Mouse (Mus musculus) lung, adult 2 months (tissue): Measurements from ENCODE around the gene 4933424G06Rik. TPM values are rescaled to one million over a fixed set of nuclear protein-coding genes. Genes with fewer than 3 reads are reported as not detected.

ENCODE experiments used
- DNase-seq: peaks from one replicate; pipeline ENCODE4 v3.0.0; 2022
- H3K4me1 ChIP-seq: fragments of 200-500 bp; 2 replicates; pipeline ENCODE4 v1.6.1; 2011; ENCODE audit warnings: low read length; ENCODE audit not compliant: control insufficient read depth, insufficient read depth
- H3K4me3 ChIP-seq: fragments of 200-500 bp; replicated peaks from 2 replicates; pipeline ENCODE3; 2011; ENCODE audit warnings: low read depth, mild to moderate bottlenecking, control low read depth, low read length; ENCODE audit errors: extremely low read depth
- CTCF ChIP-seq: fragments of 200-500 bp; IDR thresholded peaks from 2 replicates; pipeline ENCODE4 v1.5.1; 2011; ENCODE audit warnings: mild to moderate bottlenecking, low read length, control low read depth; ENCODE audit not compliant: insufficient read depth
- POLR2A ChIP-seq: fragments of 200-500 bp; IDR thresholded peaks from 2 replicates; pipeline ENCODE4 v1.6.1; 2011; ENCODE audit warnings: low read depth, mild to moderate bottlenecking, control low read depth, low read length, borderline replicate concordance; ENCODE audit errors: extremely low read depth
- WGBS: fragments of 180-500 bp; shearing (Covaris S2); methylation state at CpG from one replicate; pipeline ENCODE4 v1.1.7; 2018; 5-methylcytosine and 5-hydroxymethylcytosine counted together
- polyA plus RNA-seq: library from polyadenylated mRNA; depleted of rRNA; stranded (reverse); fragments of >200 nt; gene quantifications from 2 replicates; pipeline ENCODE4 v1.2.3, GENCODE M21; 2012

Gene 4933424G06Rik
- polyA plus RNA-seq, 1 experiment, result not detected

DNA sequence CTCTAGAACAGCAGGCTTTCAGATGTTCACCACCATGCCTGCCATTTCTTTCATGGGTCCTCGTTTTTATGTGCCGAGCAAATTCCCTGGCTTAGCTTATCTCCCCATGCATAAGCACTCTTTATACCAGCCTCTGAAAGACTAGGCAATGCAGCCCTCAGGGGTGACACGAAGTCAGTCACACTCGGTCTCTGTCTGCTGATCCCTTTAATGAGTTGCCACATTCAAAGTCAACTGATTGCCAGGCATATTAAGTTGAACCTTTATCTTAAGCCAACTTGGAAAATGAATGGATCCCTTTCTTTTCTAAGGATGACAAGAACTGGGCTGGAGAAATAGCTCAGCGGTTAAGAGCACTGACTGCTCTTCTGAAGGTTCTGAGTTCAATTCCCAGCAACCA, 29.3 kb downstream of the 4933424G06Rik start:
- H3K4me3 ChIP-seq, result no peak overlapping the region
- H3K4me1 ChIP-seq, result no peaks in the 10 kb centered on the region
- TF ChIP-seq CTCF, result no peak
- no peak for TF ChIP-seq POLR2A
- 77% methylated on average over 5 of the region's 5 CpGs for WGBS
- DNase-seq, result no peak

DNA sequence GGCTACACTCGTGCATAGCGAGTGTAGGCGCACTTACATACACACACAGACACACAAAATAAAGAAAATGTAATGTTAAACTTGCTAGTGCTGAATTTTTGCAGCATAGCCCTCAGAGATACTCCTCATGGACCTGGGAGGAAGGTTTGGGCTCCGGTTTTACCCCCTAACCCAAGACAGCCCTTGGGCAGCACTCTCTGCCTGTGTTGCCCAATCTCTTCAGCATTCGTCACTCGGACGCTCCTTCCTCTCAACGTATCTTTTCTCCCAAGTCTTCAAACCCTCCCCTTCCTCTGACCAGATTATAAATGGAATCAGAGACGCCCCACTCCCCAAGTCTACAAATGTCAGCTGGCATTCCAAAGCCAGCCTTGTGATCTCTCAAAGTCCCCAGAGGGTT, 33.1 kb downstream of the 4933424G06Rik start:
- no peak for DNase-seq
- Histone ChIP-seq H3K4me3 (no peak overlapping the region), H3K4me1 (no peaks in the 10 kb centered on the region)
- TF ChIP-seq CTCF, result no peak
- TF ChIP-seq POLR2A, result no peak
- WGBS, result 63% methylated on average over 9 of the region's 9 CpGs

DNA sequence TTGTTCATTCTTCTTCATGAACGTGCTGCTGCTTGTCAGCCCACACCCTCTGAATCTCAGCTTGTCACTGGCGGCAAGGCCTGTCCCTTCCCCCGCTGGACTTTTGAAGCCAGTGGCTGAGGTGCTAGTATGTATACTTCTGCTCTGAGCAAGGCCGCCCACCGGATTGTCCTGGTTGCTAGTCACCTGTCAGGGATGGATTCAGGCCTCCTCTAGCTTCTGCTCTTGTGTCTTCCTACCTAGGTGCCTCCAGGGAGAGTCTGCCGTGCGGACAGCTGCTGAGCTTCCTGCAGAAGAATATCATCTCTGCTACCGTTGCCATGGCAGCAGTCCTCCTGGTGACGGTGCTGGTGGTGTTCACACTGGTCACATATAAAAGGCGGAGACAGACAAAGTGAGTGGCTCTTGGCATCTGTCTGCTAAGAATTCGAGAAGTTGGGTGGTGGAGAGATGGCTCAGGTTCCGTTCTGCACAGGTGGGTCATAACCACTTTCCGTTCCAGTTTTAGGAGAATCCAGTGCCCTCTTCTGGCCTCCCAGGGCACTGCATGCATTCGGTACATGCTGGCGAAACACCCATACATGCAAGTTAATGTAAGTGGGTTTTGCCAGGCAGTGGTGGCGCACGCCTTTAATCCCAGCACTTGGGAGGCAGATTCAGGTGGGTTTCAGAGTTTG, 34.5 kb downstream of the 4933424G06Rik start:
- Histone ChIP-seq H3K4me3 (no peak overlapping the region), H3K4me1 (no peaks in the 10 kb centered on the region)
- TF ChIP-seq POLR2A, result no peak
- TF ChIP-seq CTCF, result peak; percentile 89
- DNase-seq, result peak; percentile 65
- WGBS, result 15% methylated on average over 17 of the region's 17 CpGs

DNA sequence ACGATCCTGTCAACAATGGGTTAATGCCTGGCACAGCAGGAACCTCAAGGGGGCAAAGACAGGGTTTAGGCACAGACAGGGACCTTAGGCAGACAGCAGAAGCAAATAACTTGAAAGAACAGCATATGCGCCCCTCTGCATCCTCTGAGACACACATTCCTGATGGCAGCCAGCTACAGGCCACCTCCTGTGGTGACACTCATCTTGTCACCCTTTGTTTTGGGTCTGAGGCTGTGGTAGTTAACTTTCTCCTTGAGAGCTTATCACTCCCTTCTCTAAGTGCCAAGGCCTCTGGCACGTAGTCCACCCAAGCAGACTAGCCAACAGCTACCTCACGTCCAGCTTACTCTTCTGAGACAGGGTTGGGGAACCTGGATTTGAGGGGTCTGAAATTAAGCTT, 35.7 kb downstream of the 4933424G06Rik start:
- H3K4me3 ChIP-seq, result no peak overlapping the region
- H3K4me1 ChIP-seq, result no peaks in the 10 kb centered on the region
- WGBS, result 66% methylated on average over 4 of the region's 4 CpGs
- TF ChIP-seq CTCF (no peak), POLR2A (no peak)
- no peak for DNase-seq

DNA sequence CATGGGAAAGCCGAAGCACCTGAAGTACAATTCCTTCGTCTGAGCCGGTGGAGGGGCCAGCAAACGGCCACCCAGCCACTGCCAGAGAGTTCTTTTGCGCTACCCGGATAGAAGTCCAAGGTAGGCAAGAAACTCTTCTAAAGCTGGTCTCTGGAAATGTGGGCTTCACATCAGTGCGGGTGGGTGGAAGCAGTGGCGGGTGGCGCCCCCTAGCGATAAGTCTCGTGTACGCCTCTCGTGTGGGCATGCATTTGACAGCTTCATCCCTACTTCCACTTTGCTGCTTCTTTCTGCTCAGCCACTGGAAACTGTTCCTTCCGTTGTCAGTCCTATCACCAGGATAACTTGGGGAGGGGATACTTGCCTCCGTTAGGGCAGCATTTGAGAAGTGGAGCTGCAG, 36.5 kb downstream of the 4933424G06Rik start:
- Histone ChIP-seq H3K4me3 (no peak overlapping the region), H3K4me1 (no peaks in the 10 kb centered on the region)
- DNase-seq, result no peak
- WGBS, result 42% methylated on average over 14 of the region's 15 CpGs
- TF ChIP-seq CTCF (peak; percentile 37), POLR2A (no peak)

DNA sequence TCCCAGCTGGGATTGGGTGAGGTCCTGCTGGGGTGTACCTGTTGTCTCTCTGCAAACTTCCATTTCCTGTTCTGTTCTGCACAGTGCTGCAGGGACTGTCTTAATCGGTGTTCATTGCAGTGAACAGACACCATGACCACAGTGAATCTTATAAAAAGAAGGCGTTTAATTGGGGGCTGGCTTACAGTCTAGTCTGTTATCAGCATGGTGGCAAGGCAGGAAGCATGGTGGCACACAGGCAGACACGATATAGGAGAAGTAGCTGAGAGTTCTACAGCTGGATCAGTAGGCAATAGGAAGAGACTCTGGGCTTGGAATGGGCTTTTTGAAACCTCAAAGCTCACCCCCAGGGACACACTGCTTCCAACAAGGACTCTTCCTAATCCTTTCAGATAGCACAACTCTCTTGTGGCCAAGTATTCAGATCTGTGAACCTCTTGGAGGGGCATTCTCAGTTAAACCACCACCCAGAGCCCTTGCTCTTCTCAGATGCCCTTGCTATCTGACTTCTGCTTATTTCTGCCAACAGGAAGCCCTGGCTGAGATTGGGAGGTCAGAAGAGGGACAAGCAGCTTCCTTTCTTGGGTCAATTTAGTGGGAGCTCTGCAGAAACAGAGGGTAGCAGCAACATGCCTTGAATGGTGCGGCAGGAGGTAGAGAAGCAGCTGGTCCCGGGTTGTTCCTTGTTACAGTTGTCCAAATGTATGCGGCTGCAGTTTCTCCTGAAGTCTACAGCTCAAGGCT, 44.2 kb downstream of the 4933424G06Rik start:
- Histone ChIP-seq H3K4me1 (no peaks in the 10 kb centered on the region), H3K4me3 (no peak overlapping the region)
- 56% methylated on average over 6 of the region's 6 CpGs for WGBS
- no peak for DNase-seq
- TF ChIP-seq POLR2A, result no peak
- no peak for TF ChIP-seq CTCF

DNA sequence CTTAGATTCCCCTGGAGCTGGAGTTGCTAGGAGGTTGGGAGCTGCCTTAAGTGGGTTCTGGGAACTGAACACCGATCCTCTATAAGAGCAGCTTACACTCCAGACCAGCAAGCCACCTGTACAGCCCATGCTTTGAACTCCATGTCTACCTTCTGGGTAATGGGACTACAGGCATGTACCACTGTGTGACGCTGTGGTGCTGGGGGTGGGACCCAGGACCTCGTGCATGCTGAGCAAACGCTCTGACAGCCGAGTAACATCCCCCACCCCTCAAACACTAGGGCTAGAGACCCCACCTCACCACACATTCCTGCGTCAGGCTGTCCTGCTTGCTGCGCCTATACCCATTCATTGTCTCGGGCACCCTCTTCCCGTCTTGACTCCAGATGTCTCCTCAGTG, 48.6 kb downstream of the 4933424G06Rik start:
- H3K4me1 ChIP-seq, result no peaks in the 10 kb centered on the region
- no peak for DNase-seq
- WGBS, result 88% methylated on average over 9 of the region's 9 CpGs
- no peak overlapping the region for H3K4me3 ChIP-seq
- TF ChIP-seq POLR2A (no peak), CTCF (no peak)

DNA sequence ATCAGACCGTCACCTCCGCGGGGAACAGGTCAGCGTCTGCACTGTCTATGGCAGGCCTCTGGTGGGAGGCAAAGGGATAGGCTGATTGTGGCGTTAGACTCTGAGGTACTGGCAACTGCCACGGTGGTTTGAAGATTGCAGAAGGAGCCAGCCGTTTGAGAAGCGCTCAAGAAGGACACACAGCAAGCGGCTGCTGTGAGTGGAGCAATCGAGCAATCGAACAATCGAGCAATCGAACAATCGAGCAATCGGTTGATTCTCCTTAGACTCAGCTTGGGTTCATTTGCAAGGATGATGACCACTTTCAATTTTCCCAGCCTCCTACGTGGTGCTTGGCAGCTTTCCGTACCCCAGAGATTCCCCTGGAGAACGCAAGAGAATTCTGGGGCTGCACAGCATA, 49.1 kb downstream of the 4933424G06Rik start:
- WGBS, result 86% methylated on average over 18 of the region's 18 CpGs

DNA sequence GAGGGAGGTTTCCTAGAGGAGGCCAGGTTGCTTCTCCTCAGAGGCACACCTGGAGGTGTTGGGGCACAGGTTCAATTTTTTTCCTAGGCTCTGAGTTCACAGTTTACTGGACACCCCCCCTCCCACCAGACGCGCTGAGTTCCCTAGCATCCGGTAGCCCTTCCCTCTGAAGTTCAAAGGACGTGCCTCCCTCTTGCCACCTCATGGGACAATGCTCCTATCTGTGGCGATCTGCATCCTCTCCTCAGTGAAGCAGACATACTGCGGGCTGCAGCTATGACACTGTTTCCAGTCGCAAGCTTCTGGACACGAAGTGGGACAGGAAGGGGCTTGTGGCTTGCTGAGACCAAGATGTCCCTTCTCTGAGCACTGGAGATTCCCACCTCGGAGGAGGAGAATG, 50.5 kb downstream of the 4933424G06Rik start:
- Histone ChIP-seq H3K4me3 (no peak overlapping the region), H3K4me1 (no peaks in the 10 kb centered on the region)
- no peak for TF ChIP-seq POLR2A
- no peak for TF ChIP-seq CTCF
- DNase-seq, result no peak
- WGBS, result 69% methylated on average over 9 of the region's 9 CpGs

More for the DNA sequence above, 49.1 kb downstream of the 4933424G06Rik start:
- no peak overlapping the region for H3K4me3 ChIP-seq
- no peaks in the 10 kb centered on the region for H3K4me1 ChIP-seq
- TF ChIP-seq CTCF (no peak), POLR2A (no peak)
- no peak for DNase-seq

DNA sequence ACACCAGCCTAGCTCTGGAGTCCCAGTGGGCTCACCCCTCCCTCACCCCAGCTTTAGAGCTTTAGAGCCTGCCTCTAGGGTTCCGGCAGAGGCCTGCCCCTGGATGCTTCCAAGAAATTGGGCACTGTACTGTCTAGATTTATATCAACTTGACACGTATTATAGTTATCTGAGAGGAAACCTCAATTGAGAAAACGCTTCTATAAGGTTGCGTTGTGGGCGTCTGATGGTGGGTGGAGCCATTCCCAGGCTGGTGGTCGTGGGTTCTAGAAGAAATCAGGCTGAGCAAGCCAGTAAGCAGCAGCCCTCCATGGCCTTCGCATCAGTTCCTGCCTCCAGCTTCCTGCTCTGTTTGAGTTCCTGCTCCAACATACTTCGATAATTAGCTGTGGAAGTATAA, 51.1 kb downstream of the 4933424G06Rik start:
- TF ChIP-seq CTCF (no peak), POLR2A (no peak)
- H3K4me1 ChIP-seq, result no peaks in the 10 kb centered on the region
- no peak for DNase-seq
- H3K4me3 ChIP-seq, result no peak overlapping the region
- 80% methylated on average over 8 of the region's 8 CpGs for WGBS
